In the genomic region with DNA sequence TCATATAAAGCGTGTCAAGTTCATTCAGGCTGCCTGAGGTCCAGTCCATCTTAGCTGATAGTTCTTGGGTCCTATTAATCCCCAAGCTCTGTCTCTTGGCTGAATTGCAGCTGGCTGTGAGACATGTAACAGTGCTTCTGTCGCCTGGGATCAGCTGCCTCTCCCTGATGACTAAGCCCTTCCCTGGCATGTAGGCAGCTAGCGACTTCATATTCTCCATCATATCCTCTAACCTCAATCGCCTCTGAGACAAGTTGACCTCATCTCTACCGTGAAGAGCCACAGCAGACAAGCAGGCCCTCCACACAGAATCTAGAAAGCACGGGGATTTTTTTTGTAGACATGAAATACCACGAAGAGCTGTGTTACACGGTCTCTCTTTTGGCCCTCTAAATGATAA, we compare ENCODE assay signal across 32 mouse cellular contexts. TPM values are rescaled to one million over a fixed set of nuclear protein-coding genes. Genes with fewer than 3 reads are reported as not detected.
DNase-seq lines count a peak whose midpoint lies in the region; ATAC-seq and TF ChIP-seq lines count a peak whose summit lies in the region.
"Had no signal": no experiment of that assay in that cellular context is flagged by ENCODE, and none has a peak within 500 bp of the region (broad histone marks: within the 10 kb centered on the region; RNA-seq: fewer than 3 reads in every experiment).

No protein-coding gene starts in this region.

- WGBS in hindbrain, embryonic 12.5 days: 83% methylated on average over 8 of the region's 8 CpGs

- peaks cover 25 to 46% of the 10 kb centered on the region in 2 experiments for H3K4me1 ChIP-seq in CH12.LX (ENCODE audit: control insufficient read depth in 1 of 2, insufficient read depth in 2 of 2)
- H3K4me1 ChIP-seq in hindbrain, embryonic 12.5 days: peaks cover 14% of the 10 kb centered on the region; the same call in 1 of the 2 replicates
- H3K4me1 ChIP-seq: embryonic facial prominence, embryonic 10.5 days; embryonic facial prominence, embryonic 15.5 days; liver, embryonic 12.5 days; neural tube, embryonic 13.5 days; stomach, embryonic 15.5 days had no signal

- no peak for ATAC-seq in hindbrain, embryonic 12.5 days (ENCODE audit: low FRiP score)
- ATAC-seq: forebrain, embryonic 14.5 days; intestine, postnatal 0 days; liver, embryonic 12.5 days; liver, postnatal 0 days had no signal

- intact Hi-C loops in heart, postnatal 14 days (cut with DNase I): no loop called here

- no peak for TF ChIP-seq CTCF in CH12.LX (conservative IDR thresholded peaks at IDR 0.05 in 1 of 2, IDR thresholded peaks at IDR 0.05 in 1 of 2; ENCODE audit: low read depth in 2 of 2, low read length in 2 of 2)

- H3K4me3 ChIP-seq in CH12.LX (replicated peaks in 1 of 3; ENCODE audit: low read depth in 2 of 3, low read length in 2 of 3, poor library complexity in 1 of 3): no peak overlapping the region
- H3K4me3 ChIP-seq in hindbrain, embryonic 12.5 days: no peak overlapping the region
- H3K4me3 ChIP-seq: embryonic facial prominence, embryonic 10.5 days; embryonic facial prominence, embryonic 15.5 days; heart, embryonic 13.5 days; liver, embryonic 12.5 days; midbrain, embryonic 12.5 days; neural tube, embryonic 13.5 days; stomach, embryonic 15.5 days had no signal

- H3K9ac ChIP-seq in CH12.LX (ENCODE audit: insufficient read depth, low read depth): no peak overlapping the region
- no peak overlapping the region for H3K9ac ChIP-seq in hindbrain, embryonic 12.5 days
- H3K9ac ChIP-seq: embryonic facial prominence, embryonic 15.5 days; heart, embryonic 13.5 days; hindbrain, embryonic 14.5 days; liver, embryonic 12.5 days; liver, postnatal 0 days; midbrain, embryonic 12.5 days; neural tube, embryonic 13.5 days; stomach, embryonic 15.5 days had no signal

- in situ Hi-C loops in CH12.LX (cut with MboI; ENCODE audit: low pct_ligation_motif_present, low pct_unique_long_range_greater_than_20kb, low sequenced_read_pairs): no loop called here

- H3K27ac ChIP-seq in CH12.LX (ENCODE audit: insufficient read depth, low read depth): no peak overlapping the region
- H3K27ac ChIP-seq in hindbrain, embryonic 12.5 days: no peak overlapping the region
- H3K27ac ChIP-seq: embryonic facial prominence, embryonic 10.5 days; embryonic facial prominence, embryonic 15.5 days; heart, embryonic 13.5 days; hindbrain, embryonic 14.5 days; liver, embryonic 12.5 days; midbrain, embryonic 12.5 days; neural tube, embryonic 13.5 days; stomach, embryonic 15.5 days had no signal

- H3K4me2 ChIP-seq in CH12.LX (ENCODE audit: insufficient read depth, low read depth, poor library complexity, severe bottlenecking): no peak overlapping the region
- no peak overlapping the region for H3K4me2 ChIP-seq in hindbrain, embryonic 12.5 days (replicated peaks)
- H3K4me2 ChIP-seq: embryonic facial prominence, embryonic 15.5 days; heart, embryonic 13.5 days; hindbrain, embryonic 14.5 days; liver, embryonic 12.5 days; midbrain, embryonic 12.5 days; neural tube, embryonic 13.5 days; stomach, embryonic 15.5 days had no signal

- dilution Hi-C loops in CH12.LX (cut with MboI; ENCODE audit: extremely low pct_ligation_motif_present, extremely low pct_unique_long_range_greater_than_20kb, low sequenced_read_pairs): no loop called here

- H3K27me3 ChIP-seq in CH12.LX (replicated peaks): no peaks in the 10 kb centered on the region
- no peaks in the 10 kb centered on the region for H3K27me3 ChIP-seq in hindbrain, embryonic 12.5 days
- H3K27me3 ChIP-seq: embryonic facial prominence, embryonic 15.5 days; heart, embryonic 13.5 days; liver, embryonic 12.5 days; midbrain, embryonic 12.5 days; neural tube, embryonic 13.5 days; stomach, embryonic 15.5 days had no signal

- no peaks in the 10 kb centered on the region for H3K79me2 ChIP-seq in CH12.LX (replicated peaks; ENCODE audit: control insufficient read depth, extremely low read depth, insufficient read depth, poor library complexity, severe bottlenecking)

- peak; percentile 94 for DNase-seq in heart, adult 11 months
- no peak for DNase-seq in heart, postnatal 14 days
- DNase-seq in CH12.LX (ENCODE audit: extremely low read depth): no peak
- DNase-seq in brain, adult 2 months (ENCODE audit: low read depth, low spot score): peak; percentile 63
- no peak for DNase-seq in adrenal gland, postnatal 10 days
- no peak for DNase-seq in layer of hippocampus, adult 11-12 months (ENCODE audit: low spot score)
- DNase-seq: cerebellum, adult 8-10 months; cerebellum, postnatal 25 days; gastrocnemius, postnatal 25 days; heart, postnatal 10 days; kidney, postnatal 14 days; left cerebral cortex, postnatal 4 days; liver, postnatal 0 days; lung, postnatal 36 days; retina, postnatal 1 day; right cerebral cortex, postnatal 14 days; thymus, postnatal 14 days had no signal

- no peaks in the 10 kb centered on the region for H3K36me3 ChIP-seq in CH12.LX (replicated peaks in 1 of 2; ENCODE audit: control insufficient read depth in 1 of 2, insufficient read depth in 1 of 2, low read length in 1 of 2)
- H3K36me3 ChIP-seq in hindbrain, embryonic 12.5 days: no peaks in the 10 kb centered on the region
- H3K36me3 ChIP-seq: embryonic facial prominence, embryonic 10.5 days; embryonic facial prominence, embryonic 15.5 days; heart, embryonic 13.5 days; liver, embryonic 12.5 days; midbrain, embryonic 12.5 days; neural tube, embryonic 13.5 days; stomach, embryonic 15.5 days had no signal

- no peaks in the 10 kb centered on the region for H3K9me3 ChIP-seq in CH12.LX (replicated peaks; ENCODE audit: low read length)
- no peaks in the 10 kb centered on the region for H3K9me3 ChIP-seq in hindbrain, embryonic 12.5 days (replicated peaks)
- H3K9me3 ChIP-seq: embryonic facial prominence, embryonic 10.5 days; embryonic facial prominence, embryonic 15.5 days; heart, embryonic 13.5 days; liver, embryonic 12.5 days; midbrain, embryonic 12.5 days; neural tube, embryonic 13.5 days; stomach, embryonic 15.5 days had no signal

- TF ChIP-seq EP300 in CH12.LX (IDR thresholded peaks at IDR 0.05; ENCODE audit: low read length): no peak

- no peak for TF ChIP-seq POLR2A in CH12.LX (IDR thresholded peaks at IDR 0.05; ENCODE audit: low read depth, low read length)

- TF ChIP-seq RAD21 in CH12.LX (IDR thresholded peaks at IDR 0.05; ENCODE audit: low read depth, low read length): no peak

TF ChIP-seq in CH12.LX, 34 proteins besides CTCF, POLR2A, EP300 and RAD21:
- TF ChIP-seq ZKSCAN1 (IDR thresholded peaks at IDR 0.05; ENCODE audit: borderline replicate concordance, low read depth, low read length): no peak
- no peak for TF ChIP-seq ZMIZ1 (IDR thresholded peaks at IDR 0.05; ENCODE audit: low read depth, low read length)
- TF ChIP-seq ELF1 (IDR thresholded peaks at IDR 0.05; ENCODE audit: low read depth, low read length): no peak
- TF ChIP-seq ETS1 (conservative IDR thresholded peaks at IDR 0.05; ENCODE audit: low read depth, low read length): peak; percentile 31; the same call in 1 of the 2 replicates
- TF ChIP-seq NRF1 (IDR thresholded peaks at IDR 0.05; ENCODE audit: low read depth, low read length): no peak
- TF ChIP-seq UBTF (IDR thresholded peaks at IDR 0.05; ENCODE audit: low read depth, low read length): no peak

RNA-seq across cellular contexts. Expression of gene Ctso, which starts 14.2 kb away (rescaled TPM):
- total RNA-seq in heart, postnatal 14 days (2021): 10 to 100 TPM in 1 of 2 experiments, 1 to 10 TPM in 1; 8.1 to 10.3 TPM
- total RNA-seq in CH12.LX (2012; rRNA removed) (20.2 and 21.1 TPM in 2 replicates), CH12.LX (2014; rRNA removed) (41.7 and 42.9 TPM in 2 replicates)
- 37.4 and 39.2 TPM in 2 replicates for polyA plus RNA-seq in CH12.LX (2012; ENCODE audit: insufficient read length, low read depth)
- 10 to 100 TPM; 29.4 to 36.3 TPM for total RNA-seq in adrenal gland, postnatal 10 days (2021)
- polyA plus RNA-seq in hindbrain, embryonic 12.5 days (2016; fragmentation: Nextera tagmentation; extraction: Ambion mirVana): 10.6 and 11.0 TPM in 2 replicates

RNA-seq across cellular contexts. Expression of gene Tdo2, which starts 57.8 kb away (rescaled TPM):
- not detected for total RNA-seq in heart, postnatal 14 days (2021)
- not detected in 2 replicates for total RNA-seq in CH12.LX (2012; rRNA removed)
- total RNA-seq in CH12.LX (2014; rRNA removed): not detected in 2 replicates
- polyA plus RNA-seq in CH12.LX (2012; ENCODE audit: insufficient read length, low read depth): 0.41 and 0.86 TPM in 2 replicates
- 10 to 100 TPM; 29.6 to 65.4 TPM for total RNA-seq in adrenal gland, postnatal 10 days (2021)
- not detected in 2 replicates for polyA plus RNA-seq in hindbrain, embryonic 12.5 days (2016; fragmentation: Nextera tagmentation; extraction: Ambion mirVana)
- total RNA-seq: ES-E14; gastrocnemius, postnatal 25 days; heart, adult 18-20 months; heart, postnatal 10 days; megakaryocyte, adult 5-6 weeks; midbrain, postnatal 0 days had no signal
- polyA plus RNA-seq: hindbrain, embryonic 14.5 days; midbrain, embryonic 12.5 days had no signal

Comparison
In these comparisons a context has a peak if more than half of its experiments do, and no peak if none do; other contexts are left out.
1. DNase-seq: peak in heart, adult 11 months (single experiment) and brain, adult 2 months (single experiment); none in heart, postnatal 14 days (0 of 2), CH12.LX (single experiment), adrenal gland, postnatal 10 days (single experiment) and layer of hippocampus, adult 11-12 months (single experiment).
2. RNA of gene Tdo2, which starts 57.8 kb away (total RNA-seq): 29.6 to 65.4 TPM in adrenal gland, postnatal 10 days; not detected in CH12.LX and not detected in heart, postnatal 14 days; every median in the first group is over 10 times any median in the second.